Mouse (Mus musculus): ENCODE results near the gene D030056L22Rik.

- TF ChIP-seq CTCF (conservative IDR thresholded peaks at IDR 0.05 in 1 of 2, IDR thresholded peaks at IDR 0.05 in 1 of 2; ENCODE audit: low read depth in 2 of 2, low read length in 2 of 2) (no peak), POLR2A (IDR thresholded peaks at IDR 0.05; ENCODE audit: low read depth, low read length) (no peak), JUN (IDR thresholded peaks at IDR 0.05; ENCODE audit: insufficient read depth, low read depth, low read length) (no peak), MAZ (IDR thresholded peaks at IDR 0.05; ENCODE audit: low read depth, low read length) (no peak), MAX (IDR thresholded peaks at IDR 0.05; ENCODE audit: low read length) (no peak), IRF4 (IDR thresholded peaks at IDR 0.05; ENCODE audit: low read depth, low read length) (no peak), ELF1 (IDR thresholded peaks at IDR 0.05; ENCODE audit: low read depth, low read length) (no peak), SMC3 (IDR thresholded peaks at IDR 0.05; ENCODE audit: low read depth, low read length) (no peak), NRF1 (IDR thresholded peaks at IDR 0.05; ENCODE audit: low read depth, low read length) (no peak), MAFK (IDR thresholded peaks at IDR 0.05; ENCODE audit: insufficient replicate concordance, low read length) (no peak), ZNF384 (IDR thresholded peaks at IDR 0.05; ENCODE audit: low read depth, low read length) (no peak), CHD2 (IDR thresholded peaks at IDR 0.05; ENCODE audit: low read length) (no peak), USF1 (IDR thresholded peaks at IDR 0.05; ENCODE audit: low read depth, low read length) (no peak), JUND (conservative IDR thresholded peaks at IDR 0.05; ENCODE audit: low read depth, low read length) (no peak)
Observed at GRCm38 (mm10) chr19:18710903-18711302, 2.1 kb upstream of the D030056L22Rik start.

All from CH12.LX (cell line).